Mouse (Mus musculus) hindbrain, postnatal 0 days (tissue): ENCODE measurements around the gene Mapkapk2. TPM values are rescaled to one million over a fixed set of nuclear protein-coding genes. Genes with fewer than 3 reads are reported as not detected.
"Not testable (repeated sequence)": the region's sequence is repeated elsewhere in the genome, so short reads cannot be mapped to it uniquely, and the experiment has no call there.

Experiments used
- ATAC-seq: fragments of 200-750 bp; cut with Nextera tagmentation; 2 replicates; pipeline ENCODE4 v1.8.0; 2017; ENCODE audit warnings: mild to moderate bottlenecking, moderate TSS enrichment, moderate library complexity
- DNase-seq: peaks from one replicate; pipeline ENCODE4 v3.0.0-alpha.2; 2015; ENCODE audit warnings: low spot score
- H3K27ac ChIP-seq: fragments of 300-500 bp; sonication (generic); 2 replicates; pipeline ENCODE4 v1.5.1; 2014; ENCODE audit warnings: mild to moderate bottlenecking
- H3K27me3 ChIP-seq: fragments of 300-500 bp; sonication (generic); 2 replicates; pipeline ENCODE4 v1.6.1; 2014; ENCODE audit warnings: low read length, mixed read lengths; ENCODE audit not compliant: insufficient read depth
- H3K36me3 ChIP-seq: fragments of 300-500 bp; sonication (generic); 2 replicates; pipeline ENCODE4 v1.6.1; 2014; ENCODE audit warnings: low read length, mixed read lengths; ENCODE audit not compliant: insufficient read depth
- H3K4me1 ChIP-seq: fragments of 300-500 bp; sonication (generic); 2 replicates; pipeline ENCODE4 v1.6.1; 2014; ENCODE audit warnings: antibody characterized with exemption, low read length, mixed read lengths; ENCODE audit not compliant: insufficient read depth
- H3K4me2 ChIP-seq: fragments of 300-500 bp; sonication (generic); 2 replicates; pipeline ENCODE4 v1.6.1; 2014; ENCODE audit warnings: low read depth, mild to moderate bottlenecking, low read length, moderate library complexity, mixed read lengths
- H3K4me3 ChIP-seq: fragments of 300-500 bp; sonication (generic); 2 replicates; pipeline ENCODE4 v1.5.1; 2014; ENCODE audit warnings: low read length
- H3K9ac ChIP-seq: fragments of 300-500 bp; sonication (generic); replicated peaks from 2 replicates; pipeline ENCODE4 v1.6.1; 2014; ENCODE audit warnings: mild to moderate bottlenecking, low read length, moderate library complexity, mixed read lengths
- H3K9me3 ChIP-seq: fragments of 300-500 bp; sonication (generic); 2 replicates; pipeline ENCODE4 v1.6.1; 2016; ENCODE audit warnings: low read length, mixed read lengths
- CTCF ChIP-seq: IDR thresholded peaks from 2 replicates; pipeline ENCODE4 v1.5.1; 2016; ENCODE audit warnings: antibody characterized with exemption, control low read depth, low read depth
- WGBS: fragments of 180-500 bp; shearing (Covaris S2); extraction: QIAGEN DNeasy Blood & Tissue Kit; methylation state at CpG from one replicate; pipeline ENCODE4 v1.1.7; 2014; 5-methylcytosine and 5-hydroxymethylcytosine counted together
- polyA plus RNA-seq: library from polyadenylated mRNA; unstranded; fragments of >200 nt; fragmentation: Nextera tagmentation; extraction: Ambion mirVana; gene quantifications from 2 replicates; pipeline ENCODE4 v1.2.1, GENCODE M21; 2015
- total RNA-seq: library from RNA; depleted of rRNA; stranded (reverse); fragments of >200 nt; gene quantifications from 2 replicates; pipeline ENCODE4 v1.2.3, GENCODE M21; 2014

Gene Mapkapk2
- total and polyA plus RNA-seq, 2 experiments from 2014 or later, result 21.2 to 71.1 TPM

DNA sequence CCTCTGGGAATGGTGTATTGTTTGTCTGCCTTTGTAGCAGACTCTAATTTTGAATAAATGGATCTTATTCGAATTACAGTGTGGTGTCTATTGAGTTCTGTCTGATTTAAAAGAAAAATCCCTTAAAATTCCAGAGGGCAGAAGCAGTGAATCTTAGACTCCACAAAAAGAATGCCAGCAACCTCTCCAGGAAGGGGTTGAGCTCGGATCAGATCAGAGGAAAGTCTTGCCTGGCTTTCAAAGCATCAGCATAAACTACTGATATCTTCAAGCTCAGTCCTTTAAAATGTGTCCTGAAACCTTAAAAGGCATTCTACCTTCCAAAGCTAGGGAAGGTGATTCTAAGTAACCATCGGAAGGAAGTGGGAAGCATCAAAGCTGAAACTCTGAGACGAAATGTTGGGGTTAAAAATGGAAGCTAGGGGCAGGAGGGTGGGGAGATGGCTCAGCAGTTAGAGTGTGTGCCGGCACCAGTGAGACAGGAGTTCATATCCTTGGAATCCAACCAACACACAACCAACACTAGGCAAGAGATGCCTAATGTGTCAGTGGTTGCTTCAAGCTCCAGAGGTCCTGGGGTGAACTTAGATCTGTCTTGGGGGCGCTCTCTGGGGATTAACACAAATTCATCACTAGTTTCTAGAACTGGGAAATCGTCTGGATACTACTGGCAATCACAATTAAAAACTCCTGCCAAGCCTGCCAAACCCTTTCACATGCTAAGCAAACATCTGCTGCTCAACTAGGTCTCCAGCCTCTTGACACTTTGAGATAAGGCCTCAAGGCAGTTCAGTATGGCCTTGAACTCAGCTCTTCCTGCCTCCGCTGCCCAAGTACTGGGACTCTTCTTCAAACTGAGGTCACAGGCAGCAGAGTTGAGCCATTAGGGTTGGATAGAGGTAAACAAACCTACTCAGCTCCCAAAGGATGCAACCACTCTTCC, 72.5 kb downstream of the Mapkapk2 start:
- Histone ChIP-seq H3K27ac (no peak overlapping the region), H3K4me2 (no peak overlapping the region), H3K36me3 (no peaks in the 10 kb centered on the region), H3K27me3 (no peaks in the 10 kb centered on the region), H3K9me3 (no peaks in the 10 kb centered on the region), H3K4me1 (no peaks in the 10 kb centered on the region), H3K9ac (no peak overlapping the region), H3K4me3 (no peak overlapping the region)
- no peak for ATAC-seq
- TF ChIP-seq CTCF, result no peak
- WGBS, result 81% methylated on average over 8 of the region's 8 CpGs
- DNase-seq, result no peak

DNA sequence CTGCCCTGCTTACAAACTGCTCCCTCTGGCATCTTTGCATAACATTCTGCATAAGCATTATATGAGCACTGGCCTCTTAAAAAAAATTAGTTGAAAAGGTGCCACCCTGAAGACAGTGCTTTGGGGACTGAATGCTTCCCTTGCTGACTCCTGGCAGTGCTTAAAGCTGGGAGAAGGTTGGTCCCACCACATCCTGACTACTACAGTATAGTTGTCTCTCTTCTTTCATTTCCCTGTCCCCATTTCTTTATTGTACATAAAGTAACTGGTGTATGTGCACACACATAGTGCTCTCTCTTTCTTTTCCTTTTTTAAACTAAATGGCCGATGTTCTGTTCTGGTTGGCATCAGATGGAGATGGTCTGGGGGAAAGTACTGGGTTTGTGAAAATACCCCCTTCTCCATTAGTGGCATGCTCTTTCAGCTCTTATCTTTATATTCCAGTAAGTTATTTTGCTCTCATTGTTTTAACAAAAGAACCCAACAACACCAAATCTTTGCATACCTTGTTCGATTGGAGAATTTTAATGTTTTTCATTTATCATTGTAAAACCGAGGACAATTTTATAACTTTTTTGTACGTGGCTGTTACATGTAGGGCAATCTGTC, 74.3 kb downstream of the Mapkapk2 start:
- H3K27ac ChIP-seq, ATAC-seq, H3K27me3 ChIP-seq, H3K4me2 ChIP-seq, H3K9ac ChIP-seq, H3K4me1 ChIP-seq, DNase-seq, H3K36me3 ChIP-seq, H3K4me3 ChIP-seq, H3K9me3 ChIP-seq: not testable (repeated sequence)
- 84% methylated on average over 4 of the region's 4 CpGs for WGBS

DNA sequence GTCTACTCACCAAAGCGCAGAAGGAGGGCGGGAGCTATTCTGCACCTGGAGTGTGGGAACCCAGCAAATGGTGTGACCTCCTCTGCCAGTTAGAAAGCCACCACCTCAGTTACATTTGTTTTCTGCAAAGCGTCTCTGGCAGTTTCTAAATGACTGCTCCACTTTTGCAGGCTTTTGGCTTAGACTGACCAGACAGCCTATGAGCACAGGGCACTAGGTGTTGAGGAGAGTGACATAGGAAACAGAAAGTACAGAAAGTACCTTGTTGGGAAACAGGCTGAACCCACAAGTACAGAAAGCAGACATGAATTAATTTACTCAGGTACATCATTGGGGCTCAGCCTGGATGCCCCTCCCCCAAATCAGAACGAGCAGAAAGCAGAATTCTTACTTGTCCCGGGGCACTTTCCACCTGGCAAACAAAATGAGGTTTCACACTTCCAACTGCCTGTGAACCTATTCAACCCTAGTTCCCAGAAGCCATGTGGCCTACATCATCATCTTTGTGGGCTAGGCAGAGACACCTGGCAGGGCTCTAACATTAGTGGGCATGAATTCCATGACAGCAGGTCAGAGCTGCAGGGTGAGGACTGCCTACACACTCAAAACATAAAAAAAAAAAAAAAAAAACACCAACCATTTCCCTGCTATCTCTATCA, 74.9 kb downstream of the Mapkapk2 start:
- Histone ChIP-seq H3K4me1 (no peaks in the 10 kb centered on the region), H3K4me3 (no peak overlapping the region), H3K4me2 (no peak overlapping the region), H3K9me3 (no peaks in the 10 kb centered on the region), H3K27me3 (no peaks in the 10 kb centered on the region), H3K9ac (no peak overlapping the region), H3K36me3 (no peaks in the 10 kb centered on the region), H3K27ac (no peak overlapping the region)
- ATAC-seq (no peak), DNase-seq (no peak)
- 72% methylated on average over 5 of the region's 5 CpGs for WGBS
- no peak for TF ChIP-seq CTCF

DNA sequence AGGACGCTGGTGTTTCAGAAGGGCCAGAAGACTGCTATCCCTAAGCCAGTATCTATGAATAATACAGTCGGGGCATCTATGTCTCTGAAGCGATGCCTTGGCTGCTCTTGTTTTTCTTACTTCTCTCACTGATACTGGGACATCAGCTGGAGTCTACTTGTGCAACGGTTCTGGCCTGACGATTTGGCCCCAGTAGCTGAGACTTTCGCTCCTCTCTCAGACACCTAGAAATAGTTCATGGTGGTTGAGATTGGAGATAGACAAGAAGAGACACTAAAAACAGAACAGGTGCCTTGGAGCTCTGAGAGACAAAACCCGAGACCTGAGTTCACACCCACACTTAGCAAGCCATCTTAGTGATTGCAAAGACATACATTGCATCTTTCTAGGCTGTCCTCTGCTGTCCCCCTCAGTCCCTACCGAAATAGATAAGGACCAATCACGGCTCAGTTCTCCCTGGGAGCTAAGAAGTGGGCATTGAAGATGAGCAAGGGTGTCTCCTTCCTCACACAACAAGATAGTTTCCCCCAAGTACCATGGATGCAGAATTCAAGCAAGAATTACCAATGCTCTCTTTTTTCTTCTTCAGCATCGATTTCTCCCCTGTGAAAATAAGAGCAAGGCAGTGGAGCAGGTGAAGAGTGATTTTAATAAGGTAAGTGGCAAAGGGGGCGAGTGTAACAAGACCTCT, 75.6 kb downstream of the Mapkapk2 start:
- no peak for DNase-seq
- Histone ChIP-seq H3K27me3 (no peaks in the 10 kb centered on the region), H3K27ac (no peak overlapping the region), H3K4me1 (no peaks in the 10 kb centered on the region), H3K9me3 (no peaks in the 10 kb centered on the region), H3K4me3 (no peak overlapping the region), H3K4me2 (no peak overlapping the region), H3K36me3 (no peaks in the 10 kb centered on the region), H3K9ac (no peak overlapping the region)
- ATAC-seq, result no peak
- 85% methylated on average over 11 of the region's 11 CpGs for WGBS
- TF ChIP-seq CTCF, result no peak

DNA sequence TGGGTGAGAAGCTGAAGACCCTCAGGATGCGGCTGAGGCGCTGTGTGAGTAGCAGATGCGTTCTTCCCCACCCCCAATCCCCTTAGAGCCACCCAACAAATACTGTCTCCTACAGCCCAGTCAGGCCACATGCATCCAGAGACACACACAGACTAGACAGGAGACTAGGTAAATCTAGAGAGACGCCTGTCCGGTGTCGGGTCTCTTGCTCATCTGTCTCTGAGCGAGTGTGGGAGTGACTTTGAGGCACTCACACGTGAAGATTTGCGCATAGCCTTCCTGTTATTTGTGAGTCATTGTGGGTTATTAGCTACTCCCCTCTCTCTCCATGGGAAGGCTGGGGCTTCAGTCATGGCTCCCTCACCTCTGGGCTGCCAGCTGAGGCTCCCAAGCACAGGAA, 76.2 kb downstream of the Mapkapk2 start:
- H3K9ac ChIP-seq, result no peak overlapping the region
- no peaks in the 10 kb centered on the region for H3K36me3 ChIP-seq
- ATAC-seq (no peak), DNase-seq (no peak)
- no peaks in the 10 kb centered on the region for H3K9me3 ChIP-seq
- no peaks in the 10 kb centered on the region for H3K27me3 ChIP-seq
- TF ChIP-seq CTCF, result no peak
- H3K4me1 ChIP-seq, result no peaks in the 10 kb centered on the region
- no peak overlapping the region for H3K4me3 ChIP-seq
- 79% methylated on average over 9 of the region's 9 CpGs for WGBS
- H3K4me2 ChIP-seq, result no peak overlapping the region
- H3K27ac ChIP-seq, result no peak overlapping the region

DNA sequence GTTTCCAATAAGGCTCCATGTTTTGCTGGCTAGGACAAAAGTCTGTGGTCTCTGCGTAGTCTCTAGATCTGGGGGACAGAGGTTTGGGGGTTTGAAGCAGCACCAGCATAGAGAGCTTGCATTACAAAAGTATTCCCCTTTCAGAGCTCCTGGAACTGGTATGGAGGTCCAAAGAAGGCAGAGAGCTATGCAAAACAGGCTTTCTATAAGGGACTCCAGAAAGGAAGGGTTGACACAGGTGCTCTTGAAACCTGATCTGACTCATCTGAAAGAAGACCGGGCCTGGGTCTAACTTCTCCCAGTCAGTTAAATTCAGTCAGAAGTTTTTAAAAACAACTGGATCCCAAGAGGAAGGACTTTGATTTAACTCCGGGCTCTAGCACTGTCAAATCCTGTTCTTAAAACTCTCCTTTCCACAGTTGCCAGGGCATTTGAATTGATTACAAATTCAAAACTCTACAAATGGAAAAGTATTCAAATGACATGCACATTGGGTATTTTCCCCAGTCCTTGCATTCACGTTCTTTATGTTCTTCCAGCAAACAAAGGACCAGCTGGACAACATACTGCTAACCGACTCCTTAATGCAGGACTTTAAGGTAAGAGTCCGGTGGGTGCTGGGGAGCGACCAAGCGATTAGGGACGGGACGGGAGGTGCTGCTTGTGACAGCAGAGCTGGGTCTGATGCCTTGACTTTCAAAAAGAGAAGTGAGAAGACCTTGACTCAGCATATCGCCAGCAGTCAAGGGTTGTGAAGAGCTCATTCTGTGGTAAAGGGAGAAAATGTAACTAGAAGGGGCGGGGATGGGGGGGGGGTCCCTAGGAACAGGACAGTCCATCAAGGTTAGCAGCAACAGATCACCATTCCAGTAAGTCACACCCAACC, 77.0 kb downstream of the Mapkapk2 start:
- DNase-seq, result no peak
- no peak overlapping the region for H3K9ac ChIP-seq
- no peak for TF ChIP-seq CTCF
- 59% methylated on average over 12 of the region's 12 CpGs for WGBS
- no peaks in the 10 kb centered on the region for H3K36me3 ChIP-seq
- no peaks in the 10 kb centered on the region for H3K4me1 ChIP-seq
- no peak for ATAC-seq
- no peak overlapping the region for H3K27ac ChIP-seq
- no peak overlapping the region for H3K4me3 ChIP-seq
- H3K9me3 ChIP-seq, result no peaks in the 10 kb centered on the region
- H3K27me3 ChIP-seq, result no peaks in the 10 kb centered on the region
- H3K4me2 ChIP-seq, result no peak overlapping the region
